Mouse (Mus musculus): ENCODE data around the gene Usp4. TPM values are rescaled to one million over a fixed set of nuclear protein-coding genes. Genes with fewer than 3 reads are reported as not detected.

Gene Usp4
- polyA plus RNA-seq, 1 experiment, result 89.4 TPM

- Histone ChIP-seq H3ac (ENCODE audit: control insufficient read depth, insufficient read length) (no peak overlapping the region), H3K4me2 (ENCODE audit: low read depth) (no peak overlapping the region), H3K27me3 (ENCODE audit: control insufficient read depth, insufficient read depth, insufficient read length) (peaks cover 20% of the 10 kb centered on the region), H3K36me3 (ENCODE audit: control insufficient read depth, insufficient read depth) (no peaks in the 10 kb centered on the region), H3K79me2 (ENCODE audit: control insufficient read depth, insufficient read depth) (no peaks in the 10 kb centered on the region), H3K4me3 (no peak overlapping the region)
- no peak for TF ChIP-seq USF1 (IDR thresholded peaks at IDR 0.05; ENCODE audit: low read depth)
- no peak for TF ChIP-seq POLR2A (IDR thresholded peaks at IDR 0.05; ENCODE audit: insufficient read length, low read depth)
- TF ChIP-seq TCF3 (IDR thresholded peaks at IDR 0.05; ENCODE audit: insufficient read length, low read depth), result no peak
- TF ChIP-seq MYOD1 (IDR thresholded peaks at IDR 0.05; ENCODE audit: control insufficient read depth in 1 of 3, insufficient read length in 2 of 3, low read depth in 2 of 3), result no peak
- no peak for TF ChIP-seq TCF12 (IDR thresholded peaks at IDR 0.05; ENCODE audit: insufficient read depth, poor library complexity, severe bottlenecking)
These were observed 91.5 kb downstream of the Usp4 start for GRCm38 (mm10) chr9:108439176-108439575.

DNA sequence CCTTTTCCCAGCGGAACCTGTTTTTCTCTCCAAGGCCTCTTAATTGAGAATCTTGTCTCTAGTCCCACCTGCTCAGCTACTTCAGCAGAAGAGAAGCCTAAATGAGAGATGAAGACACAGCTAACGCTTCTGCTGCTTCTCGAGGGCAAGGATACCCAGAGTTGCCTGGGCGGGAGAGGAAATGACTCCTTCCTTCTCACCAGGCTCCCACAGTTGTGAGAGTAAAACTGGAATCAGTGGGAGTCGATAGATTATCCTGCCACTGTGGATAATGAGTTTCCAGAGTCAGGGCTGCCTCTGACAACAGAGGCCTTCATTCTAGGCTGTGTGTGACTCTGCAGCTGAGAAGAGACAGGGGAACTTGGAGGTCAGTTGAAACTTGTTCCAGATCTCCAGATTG, 92.8 kb downstream of the Usp4 start:
- no peaks in the 10 kb centered on the region for H3K79me2 ChIP-seq (ENCODE audit: control insufficient read depth, insufficient read depth)
- no peak overlapping the region for H3K4me2 ChIP-seq (ENCODE audit: low read depth)
- no peak for TF ChIP-seq MYOD1 (IDR thresholded peaks at IDR 0.05; ENCODE audit: control insufficient read depth in 1 of 3, insufficient read length in 2 of 3, low read depth in 2 of 3)
- TF ChIP-seq SRF (IDR thresholded peaks at IDR 0.05; ENCODE audit: control insufficient read depth, insufficient read length, low read depth), result no peak
- TF ChIP-seq TCF3 (IDR thresholded peaks at IDR 0.05; ENCODE audit: insufficient read length, low read depth), result no peak
- no peak for TF ChIP-seq POLR2AphosphoS2 (IDR thresholded peaks at IDR 0.05; ENCODE audit: insufficient read length, low read depth)
- H3K36me3 ChIP-seq (ENCODE audit: control insufficient read depth, insufficient read depth), result no peaks in the 10 kb centered on the region
- H3ac ChIP-seq (ENCODE audit: control insufficient read depth, insufficient read length), result no peak overlapping the region
- H3K27me3 ChIP-seq (ENCODE audit: control insufficient read depth, insufficient read depth, insufficient read length), result peaks cover 30% of the 10 kb centered on the region
- H3K4me3 ChIP-seq, result no peak overlapping the region

GRCm38 (mm10) chr9:108441236-108441919, 93.7 kb downstream of the Usp4 start:
- H3K4me2 ChIP-seq (ENCODE audit: low read depth), result peak overlapping the region; percentile 18
- no peaks in the 10 kb centered on the region for H3K36me3 ChIP-seq (ENCODE audit: control insufficient read depth, insufficient read depth)
- H3K4me3 ChIP-seq, result no peak overlapping the region
- H3K79me2 ChIP-seq (ENCODE audit: control insufficient read depth, insufficient read depth), result no peaks in the 10 kb centered on the region
- H3ac ChIP-seq (ENCODE audit: control insufficient read depth, insufficient read length), result no peak overlapping the region
- peaks cover 32% of the 10 kb centered on the region for H3K27me3 ChIP-seq (ENCODE audit: control insufficient read depth, insufficient read depth, insufficient read length)
- TF ChIP-seq MYOD1 (IDR thresholded peaks at IDR 0.05; ENCODE audit: control insufficient read depth in 1 of 3, insufficient read length in 2 of 3, low read depth in 2 of 3) (no peak), TCF3 (IDR thresholded peaks at IDR 0.05; ENCODE audit: insufficient read length, low read depth) (no peak), REST (IDR thresholded peaks at IDR 0.05; ENCODE audit: insufficient read depth, insufficient read length) (no peak)

Other genes with a start within 250 kb of the Usp4 start
- gene Bsn, start 157.5 kb upstream of the Usp4 start, polyA plus RNA-seq (2012; fragmentation: generic; extraction: Trizol), result 0.56 TPM
- 195 TPM for gene Dag1, start 83.9 kb upstream of the Usp4 start, polyA plus RNA-seq (2012; fragmentation: generic; extraction: Trizol)
- gene Nicn1, start 57.4 kb upstream of the Usp4 start, polyA plus RNA-seq (2012; fragmentation: generic; extraction: Trizol), result 37.9 TPM
- gene Amt, start 51.0 kb upstream of the Usp4 start, polyA plus RNA-seq (2012; fragmentation: generic; extraction: Trizol), result 2.1 TPM
- 306 TPM for gene Rhoa, start 41.7 kb upstream of the Usp4 start, polyA plus RNA-seq (2012; fragmentation: generic; extraction: Trizol)
- 29.8 TPM for gene Tcta, start 41.7 kb upstream of the Usp4 start, polyA plus RNA-seq (2012; fragmentation: generic; extraction: Trizol)
- gene Gpx1, start 8.9 kb upstream of the Usp4 start, polyA plus RNA-seq (2012; fragmentation: generic; extraction: Trizol), result 393 TPM
- gene 1700102P08Rik, start 45.0 kb downstream of the Usp4 start, polyA plus RNA-seq (2012; fragmentation: generic; extraction: Trizol), result 0.17 TPM
- not detected for gene Ccdc36, start 80.6 kb downstream of the Usp4 start, polyA plus RNA-seq (2012; fragmentation: generic; extraction: Trizol)
- not detected for gene BC048562, start 88.6 kb downstream of the Usp4 start, polyA plus RNA-seq (2012; fragmentation: generic; extraction: Trizol)
- gene Ccdc71, start 112.7 kb downstream of the Usp4 start, polyA plus RNA-seq (2012; fragmentation: generic; extraction: Trizol), result 30.4 TPM
- 3.7 TPM for gene Klhdc8b, start 113.7 kb downstream of the Usp4 start, polyA plus RNA-seq (2012; fragmentation: generic; extraction: Trizol)
- 61.6 TPM for gene Lamb2, start 131.9 kb downstream of the Usp4 start, polyA plus RNA-seq (2012; fragmentation: generic; extraction: Trizol)
- 86.6 TPM for gene Usp19, start 142.7 kb downstream of the Usp4 start, polyA plus RNA-seq (2012; fragmentation: generic; extraction: Trizol)
- 168 TPM for gene Qars, start 159.9 kb downstream of the Usp4 start, polyA plus RNA-seq (2012; fragmentation: generic; extraction: Trizol)
- 44.0 TPM for gene Qrich1, start 169.0 kb downstream of the Usp4 start, polyA plus RNA-seq (2012; fragmentation: generic; extraction: Trizol)
- gene Impdh2, start 212.4 kb downstream of the Usp4 start, polyA plus RNA-seq (2012; fragmentation: generic; extraction: Trizol), result 129 TPM
- 25.8 TPM for gene Ndufaf3, start 219.6 kb downstream of the Usp4 start, polyA plus RNA-seq (2012; fragmentation: generic; extraction: Trizol)
- 50.2 TPM for gene Dalrd3, start 222.0 kb downstream of the Usp4 start, polyA plus RNA-seq (2012; fragmentation: generic; extraction: Trizol)
- 21.9 TPM for gene Wdr6, start 230.9 kb downstream of the Usp4 start, polyA plus RNA-seq (2012; fragmentation: generic; extraction: Trizol)
- 0.94 TPM for gene P4htm, start 249.8 kb downstream of the Usp4 start, polyA plus RNA-seq (2012; fragmentation: generic; extraction: Trizol)

All from myocyte (in vitro differentiated cells).